8 mouse cellular contexts compared by ENCODE assay signal in the genomic region with DNA sequence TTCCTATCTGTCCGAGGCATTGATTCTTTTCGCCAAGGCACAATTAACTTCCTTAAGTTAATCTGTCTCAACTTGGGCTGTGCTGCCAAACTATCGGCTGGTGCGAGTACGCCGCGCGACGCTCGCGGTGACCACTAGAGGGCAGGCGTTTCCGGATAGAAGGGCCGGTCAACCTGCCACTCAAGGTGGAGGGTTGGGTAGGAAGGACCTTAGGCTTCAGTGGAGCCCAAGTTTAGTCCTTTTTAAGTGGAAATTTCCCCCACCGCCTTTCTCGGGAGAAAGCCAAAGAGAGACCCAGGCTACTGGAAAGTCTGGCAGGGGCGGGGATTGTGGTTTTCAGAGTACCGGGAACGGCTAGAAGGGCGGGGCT. TPM values are rescaled to one million over a fixed set of nuclear protein-coding genes. Genes with fewer than 3 reads are reported as not detected.
A peak's percentile ranks its signal among the peaks of the same experiment; 100 is the strongest.
DNase-seq lines count a peak whose midpoint lies in the region; ATAC-seq and TF ChIP-seq lines count a peak whose summit lies in the region.

No protein-coding gene starts in this region.

- intact Hi-C loops in heart, postnatal 14 days (cut with DNase I), result no loop called here

- peak overlapping the region; percentile 72 for H3K4me2 ChIP-seq in forebrain, embryonic 14.5 days (ENCODE audit: low read length)
- peak overlapping the region; percentile 83 for H3K4me2 ChIP-seq in lung, embryonic 15.5 days

- H3K9me3 ChIP-seq in ES-E14 (ENCODE audit: control insufficient read depth, insufficient read depth, low read depth, low read length), result no peaks in the 10 kb centered on the region
- H3K9me3 ChIP-seq in forebrain, embryonic 14.5 days (replicated peaks; ENCODE audit: control insufficient read depth, low read length), result no peaks in the 10 kb centered on the region
- H3K9me3 ChIP-seq in lung, embryonic 15.5 days, result no peaks in the 10 kb centered on the region

- WGBS in forebrain, embryonic 14.5 days, result under 1% methylated on average over 20 of the region's 20 CpGs
- WGBS in lung, embryonic 15.5 days, result under 1% methylated on average over 20 of the region's 20 CpGs

- in situ Hi-C loops in ES-E14 (cut with MboI; ENCODE audit: low sequenced_read_pairs in 2 of 2, unreplicated experiment in 2 of 2), result no loop called here

- H3K27me3 ChIP-seq in forebrain, embryonic 14.5 days (replicated peaks; ENCODE audit: control insufficient read depth, insufficient read depth, low read length), result no peaks in the 10 kb centered on the region
- peaks cover 13% of the 10 kb centered on the region; the same call in 1 of the 2 replicates for H3K27me3 ChIP-seq in lung, embryonic 15.5 days

- peak; percentile 69 for ATAC-seq in cerebellum, adult (ENCODE audit: insufficient number of reproducible peaks, low FRiP score, low TSS enrichment)
- ATAC-seq in forebrain, embryonic 14.5 days, result peak; percentile 37
- peak; percentile 20; the same call in 1 of the 2 replicates for ATAC-seq in lung, embryonic 15.5 days (ENCODE audit: borderline replicate concordance, extremely low read depth, low FRiP score, low TSS enrichment)
- peak; percentile 82 for ATAC-seq in neutrophil, adult 5-6 weeks (ENCODE audit: extremely low read depth, insufficient number of reproducible peaks, low FRiP score, poor library complexity, severe bottlenecking)

- H3K36me3 ChIP-seq in ES-E14 (ENCODE audit: control insufficient read depth, insufficient read depth, low read length, poor library complexity, severe bottlenecking), result 0 out of 2 replicates have a peak, but pooled peaks cover 4% of the 10 kb centered on the region
- H3K36me3 ChIP-seq in forebrain, embryonic 14.5 days (ENCODE audit: control insufficient read depth, insufficient read depth, low read length), result peaks cover 20% of the 10 kb centered on the region
- no peaks in the 10 kb centered on the region for H3K36me3 ChIP-seq in lung, embryonic 15.5 days

- H3K9ac ChIP-seq in ES-E14 (ENCODE audit: insufficient read depth, low read depth, low read length, poor library complexity, severe bottlenecking), result peak overlapping the region; percentile 39; the same call in 1 of the 2 replicates
- peak overlapping the region; percentile 85; the same call in 1 of the 2 replicates for H3K9ac ChIP-seq in forebrain, embryonic 14.5 days (ENCODE audit: low read length)
- peak overlapping the region; percentile 46; the same call in 1 of the 2 replicates for H3K9ac ChIP-seq in lung, embryonic 15.5 days

- peak overlapping the region; percentile 62; the same call in 1 of the 2 replicates for H3K27ac ChIP-seq in ES-E14 (ENCODE audit: insufficient read depth, low read depth, low read length, poor library complexity, severe bottlenecking)
- peak overlapping the region; percentile 94 for H3K27ac ChIP-seq in forebrain, embryonic 14.5 days (ENCODE audit: low read depth, low read length)
- H3K27ac ChIP-seq in lung, embryonic 15.5 days, result peak overlapping the region; percentile 91

- H3K4me1 ChIP-seq in ES-E14 (ENCODE audit: control insufficient read depth in 2 of 2, insufficient read depth in 2 of 2, low read length in 2 of 2, poor library complexity in 1 of 2), result peaks cover 13 to 39% of the 10 kb centered on the region in 2 experiments
- H3K4me1 ChIP-seq in forebrain, embryonic 14.5 days (ENCODE audit: control insufficient read depth, insufficient read depth, low read length), result peaks cover 43% of the 10 kb centered on the region
- H3K4me1 ChIP-seq in lung, embryonic 15.5 days, result peaks cover 40% of the 10 kb centered on the region

- peak overlapping the region; percentile 47 to 77 for H3K4me3 ChIP-seq in ES-E14 (ENCODE audit: insufficient read depth in 1 of 2, low read depth in 1 of 2, low read length in 2 of 2, poor library complexity in 1 of 2, severe bottlenecking in 1 of 2)
- H3K4me3 ChIP-seq in forebrain, embryonic 14.5 days (ENCODE audit: low read depth, low read length), result peak overlapping the region; percentile 62
- peak overlapping the region; percentile 46 for H3K4me3 ChIP-seq in lung, embryonic 15.5 days

- DNase-seq in ES-E14 (ENCODE audit: low read depth, low spot score), result peak; percentile 83
- DNase-seq in forebrain, embryonic 14.5 days (ENCODE audit: low spot score), result peak; percentile 90
- DNase-seq in heart, postnatal 14 days, result peak; percentile 91 to 94
- DNase-seq in kidney, postnatal 4 days, result peak; percentile 94
- DNase-seq in testis, postnatal 14 days (ENCODE audit: low spot score), result peak; percentile 85

TF ChIP-seq in ES-E14, 5 proteins besides CTCF, POLR2A, EP300 and RAD21:
- TF ChIP-seq MAFK (IDR thresholded peaks at IDR 0.05; ENCODE audit: insufficient read depth, low read depth, low read length) (no peak), HCFC1 (IDR thresholded peaks at IDR 0.05; ENCODE audit: borderline replicate concordance, insufficient read depth, low read length) (0 out of 2 replicates have a peak, but pooled peaks have one; percentile 41)

RNA-seq across cellular contexts. Expression of a gene that starts 0.7 kb away (rescaled TPM):
- 3.0 and 3.9 TPM in 2 replicates for total RNA-seq in ES-E14 (2012; rRNA removed)
- 1.2 and 1.9 TPM in 2 replicates for polyA plus RNA-seq in forebrain, embryonic 14.5 days (2014; fragmentation: Nextera tagmentation; extraction: Ambion mirVana)
- total RNA-seq in heart, postnatal 14 days (2021), result under 1 TPM; 0.22 to 0.98 TPM
- polyA plus RNA-seq in lung, embryonic 15.5 days (2015; fragmentation: Nextera tagmentation; extraction: Ambion mirVana), result 74.3 and 88.9 TPM in 2 replicates
- 4.5 and 7.1 TPM in 2 replicates for total RNA-seq in neutrophil, adult 5-6 weeks (2017)

RNA-seq across cellular contexts. Expression of a gene that starts 1.3 kb away (rescaled TPM):
- total RNA-seq in ES-E14 (2012; rRNA removed), result 234 and 251 TPM in 2 replicates
- 156 and 182 TPM in 2 replicates for polyA plus RNA-seq in forebrain, embryonic 14.5 days (2014; fragmentation: Nextera tagmentation; extraction: Ambion mirVana)
- 10 to 100 TPM; 64.8 to 69.8 TPM for total RNA-seq in heart, postnatal 14 days (2021)
- 195 and 197 TPM in 2 replicates for polyA plus RNA-seq in lung, embryonic 15.5 days (2015; fragmentation: Nextera tagmentation; extraction: Ambion mirVana)
- total RNA-seq in neutrophil, adult 5-6 weeks (2017), result 65.6 and 83.4 TPM in 2 replicates

RNA-seq across cellular contexts. Expression of a gene that starts 13.2 kb away (rescaled TPM):
- 36.9 and 46.9 TPM in 2 replicates for total RNA-seq in ES-E14 (2012; rRNA removed)
- 49.9 and 57.2 TPM in 2 replicates for polyA plus RNA-seq in forebrain, embryonic 14.5 days (2014; fragmentation: Nextera tagmentation; extraction: Ambion mirVana)
- 10 to 100 TPM; 12.7 to 17.1 TPM for total RNA-seq in heart, postnatal 14 days (2021)
- 54.4 and 58.4 TPM in 2 replicates for polyA plus RNA-seq in lung, embryonic 15.5 days (2015; fragmentation: Nextera tagmentation; extraction: Ambion mirVana)
- 2.0 and 5.8 TPM in 2 replicates for total RNA-seq in neutrophil, adult 5-6 weeks (2017)

RNA-seq across cellular contexts. Expression of a gene that starts 17.6 kb away (rescaled TPM):
- total RNA-seq in ES-E14 (2012; rRNA removed), result 113 and 134 TPM in 2 replicates
- 197 and 234 TPM in 2 replicates for polyA plus RNA-seq in forebrain, embryonic 14.5 days (2014; fragmentation: Nextera tagmentation; extraction: Ambion mirVana)
- total RNA-seq in heart, postnatal 14 days (2021), result 10 to 100 TPM; 71.9 to 72.8 TPM
- 282 and 311 TPM in 2 replicates for polyA plus RNA-seq in lung, embryonic 15.5 days (2015; fragmentation: Nextera tagmentation; extraction: Ambion mirVana)
- total RNA-seq in neutrophil, adult 5-6 weeks (2017), result 52.2 and 53.9 TPM in 2 replicates

RNA-seq across cellular contexts. Expression of a gene that starts 17.9 kb away (rescaled TPM):
- total RNA-seq in ES-E14 (2012; rRNA removed), result 3.1 and 5.3 TPM in 2 replicates
- polyA plus RNA-seq in forebrain, embryonic 14.5 days (2014; fragmentation: Nextera tagmentation; extraction: Ambion mirVana), result 34.0 and 50.3 TPM in 2 replicates
- total RNA-seq in heart, postnatal 14 days (2021), result under 1 TPM; 0.68 to 0.76 TPM
- 7.2 and 7.9 TPM in 2 replicates for polyA plus RNA-seq in lung, embryonic 15.5 days (2015; fragmentation: Nextera tagmentation; extraction: Ambion mirVana)
- 2.2 and 2.3 TPM in 2 replicates for total RNA-seq in neutrophil, adult 5-6 weeks (2017)

Comparison
In these comparisons a context has a peak if more than half of its experiments do, and no peak if none do; other contexts are left out.
1. Peak in every context shown above with its lines: DNase-seq, ATAC-seq, H3K4me3 ChIP-seq and H3K27ac ChIP-seq.
2. ATAC-seq: peak in every context shown above with its lines; median percentile 82 in neutrophil, adult 5-6 weeks; 69 in cerebellum, adult; 37 in forebrain, embryonic 14.5 days; 20 in lung, embryonic 15.5 days.